Mouse (Mus musculus) adrenal gland, adult 10 weeks (tissue): ENCODE measurements around the gene Podnl1. TPM values are rescaled to one million over a fixed set of nuclear protein-coding genes. Genes with fewer than 3 reads are reported as not detected.

ENCODE experiments used
- polyA plus RNA-seq: library from polyadenylated mRNA; stranded (reverse); fragments of 350-450 nt; fragmentation: Illumina TruSeq; extraction: RNeasy Lipid Tissue Mini Kit (QIAGEN cat#74804); gene quantifications from one replicate; pipeline ENCODE4 v1.2.3, GENCODE M21; 2014; ENCODE audit warnings: low read depth, low replicate concordance

Podnl1 gene
- not detected for polyA plus RNA-seq

GRCm38 (mm10) chr8:84125656-84126055, at the start of gene Podnl1:
Podnl1 (plus strand) TSS chr8:84125989.

GRCm38 (mm10) chr8:84104697-84105609, 20.8 kb upstream of the Podnl1 start, which contains the start of gene Dcaf15:
Dcaf15 (minus strand) TSS chr8:84104768.

GRCm38 (mm10) chr8:84147769-84148530, 22.2 kb downstream of the Podnl1 start, which contains the start of the genes Cc2d1a and 4930432K21Rik:
Cc2d1a (minus strand) TSS chr8:84147936.
4930432K21Rik (plus strand) TSS chr8:84148025.

Other genes starting within 250 kb of the Podnl1 start
- gene Adgrl1, start 225.9 kb upstream of the Podnl1 start, polyA plus RNA-seq: 7.5 TPM
- 0.35 TPM for gene Gm10644, start 170.8 kb upstream of the Podnl1 start, polyA plus RNA-seq
- gene Asf1b, start 170.5 kb upstream of the Podnl1 start, polyA plus RNA-seq: 1.7 TPM
- 56.5 TPM for gene Prkaca, start 153.0 kb upstream of the Podnl1 start, polyA plus RNA-seq
- gene Samd1, start 128.3 kb upstream of the Podnl1 start, polyA plus RNA-seq: 4.4 TPM
- gene 1700067K01Rik, start 124.5 kb upstream of the Podnl1 start, polyA plus RNA-seq: not detected
- not detected for gene 2210011C24Rik, start 113.8 kb upstream of the Podnl1 start, polyA plus RNA-seq
- 0.76 TPM for gene Palm3, start 104.5 kb upstream of the Podnl1 start, polyA plus RNA-seq
- 0.35 TPM for gene Il27ra, start 83.4 kb upstream of the Podnl1 start, polyA plus RNA-seq
- not detected for gene Rln3, start 81.0 kb upstream of the Podnl1 start, polyA plus RNA-seq
- gene Gm10643, start 60.9 kb upstream of the Podnl1 start, polyA plus RNA-seq: 2.3 TPM
- 0.64 TPM for gene Rfx1, start 59.2 kb upstream of the Podnl1 start, polyA plus RNA-seq
- gene Dcaf15, start 21.2 kb upstream of the Podnl1 start, polyA plus RNA-seq: 1.3 TPM
- 0.35 TPM for gene Cc2d1a, start 21.9 kb downstream of the Podnl1 start, polyA plus RNA-seq
- gene 4930432K21Rik, start 22.0 kb downstream of the Podnl1 start, polyA plus RNA-seq: not detected
- not detected for gene Nanos3, start 59.2 kb downstream of the Podnl1 start, polyA plus RNA-seq
- gene Zswim4, start 111.1 kb downstream of the Podnl1 start, polyA plus RNA-seq: 0.52 TPM
- gene D8Ertd738e, start 123.7 kb downstream of the Podnl1 start, polyA plus RNA-seq: 5.3 TPM
- 4.1 TPM for gene Mri1, start 131.3 kb downstream of the Podnl1 start, polyA plus RNA-seq
- 5.3 TPM for gene Ccdc130, start 144.4 kb downstream of the Podnl1 start, polyA plus RNA-seq